Mouse (Mus musculus): ENCODE measurements around the gene Dlg1.

DNA sequence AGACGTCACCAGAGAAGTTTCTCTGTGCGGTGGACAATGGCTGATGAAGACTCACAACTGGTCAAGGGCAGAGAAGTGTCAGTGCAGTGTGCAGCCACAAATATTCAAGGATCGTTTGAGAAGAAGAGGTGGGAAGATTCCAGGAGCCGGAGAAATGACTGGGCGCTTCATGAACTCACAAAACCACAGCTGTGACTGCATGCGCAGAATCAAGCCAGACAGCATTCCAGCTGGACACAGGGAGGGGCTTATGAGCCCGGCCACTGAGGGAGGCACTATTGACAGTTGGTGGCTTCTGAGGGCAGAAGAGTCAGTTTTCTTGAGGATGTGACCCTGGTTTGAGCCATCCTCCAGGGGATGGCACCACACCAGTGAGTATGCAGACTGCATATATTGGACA, 24.9 kb upstream of the Dlg1 start:
- TF ChIP-seq CTCF (conservative IDR thresholded peaks at IDR 0.05; ENCODE audit: insufficient read depth, insufficient read length, low read depth, low read length) = no peak
- no peak for TF ChIP-seq POLR2A (IDR thresholded peaks at IDR 0.05; ENCODE audit: low read depth, low read length)
